Mouse (Mus musculus): Measurements from ENCODE around the gene Ube2k.
"Not testable (repeated sequence)": the region's sequence is repeated elsewhere in the genome, so short reads cannot be mapped to it uniquely, and the experiment has no call there.

Ube2k gene

GRCm38 (mm10) chr5:65536751-65537419 lies at the start of gene Ube2k, which contains the start of gene Smim14:
Gene Ube2k (plus strand): TSS chr5:65537233.
Gene Smim14 (minus strand): TSS chr5:65537184.
- peak; percentile 95 for DNase-seq (ENCODE audit: low read depth, low spot score)

GRCm38 (mm10) chr5:65487381-65487780 lies 49.7 kb upstream of the Ube2k start:
- peak; percentile 55 for DNase-seq (ENCODE audit: low read depth, low spot score)

GRCm38 (mm10) chr5:65488725-65489124 lies 48.3 kb upstream of the Ube2k start:
- no peak for DNase-seq (ENCODE audit: low read depth, low spot score)

GRCm38 (mm10) chr5:65489830-65490229 lies 47.2 kb upstream of the Ube2k start:
- DNase-seq (ENCODE audit: low read depth, low spot score) = peak; percentile 37

- peak; percentile 78 for DNase-seq (ENCODE audit: low read depth, low spot score)
Measured at GRCm38 (mm10) chr5:65491767-65492715, 45.0 kb upstream of the Ube2k start.

GRCm38 (mm10) chr5:65492716-65493531 lies 44.1 kb upstream of the Ube2k start, which contains the start of gene Gm43552:
Gene Gm43552 (minus strand): TSS chr5:65492833.
- peak; percentile 98 for DNase-seq (ENCODE audit: low read depth, low spot score)

- DNase-seq (ENCODE audit: low read depth, low spot score) = no peak
Measured at GRCm38 (mm10) chr5:65500231-65500630, 36.8 kb upstream of the Ube2k start.

- DNase-seq (ENCODE audit: low read depth, low spot score) = no peak
Measured at GRCm38 (mm10) chr5:65501407-65501806, 35.6 kb upstream of the Ube2k start.

- DNase-seq (ENCODE audit: low read depth, low spot score) = no peak
Measured at GRCm38 (mm10) chr5:65505786-65506185, 31.2 kb upstream of the Ube2k start.

GRCm38 (mm10) chr5:65508395-65508794 lies 28.6 kb upstream of the Ube2k start:
- DNase-seq (ENCODE audit: low read depth, low spot score) = no peak

GRCm38 (mm10) chr5:65513506-65513905 lies 23.5 kb upstream of the Ube2k start:
- DNase-seq (ENCODE audit: low read depth, low spot score) = no peak

- DNase-seq (ENCODE audit: low read depth, low spot score) = no peak
Measured at GRCm38 (mm10) chr5:65514635-65515278, 22.3 kb upstream of the Ube2k start.

GRCm38 (mm10) chr5:65521803-65522202 lies 15.2 kb upstream of the Ube2k start:
- DNase-seq (ENCODE audit: low read depth, low spot score) = peak; percentile 12

- DNase-seq (ENCODE audit: low read depth, low spot score) = peak; percentile 26
Measured at GRCm38 (mm10) chr5:65524831-65525230, 12.2 kb upstream of the Ube2k start.

- no peak for DNase-seq (ENCODE audit: low read depth, low spot score)
Measured at GRCm38 (mm10) chr5:65525674-65526443, 11.2 kb upstream of the Ube2k start.

- no peak for DNase-seq (ENCODE audit: low read depth, low spot score)
Measured at GRCm38 (mm10) chr5:65531283-65531682, 5.8 kb upstream of the Ube2k start.

GRCm38 (mm10) chr5:65534496-65534895 lies 2.5 kb upstream of the Ube2k start:
- DNase-seq (ENCODE audit: low read depth, low spot score) = no peak

GRCm38 (mm10) chr5:65535457-65536067 lies 1.5 kb upstream of the Ube2k start:
- DNase-seq (ENCODE audit: low read depth, low spot score) = peak; percentile 72

- DNase-seq (ENCODE audit: low read depth, low spot score) = not testable (repeated sequence)
Measured at GRCm38 (mm10) chr5:65536068-65536465, 966 bp upstream of the Ube2k start.
